Mouse (Mus musculus) urinary bladder, postnatal 10 days (tissue): ENCODE results near the gene Ralgps1.

Experiments
- DNase-seq: peaks from one replicate; pipeline ENCODE4 v3.0.0; 2022; ENCODE audit warnings: low spot score

The Ralgps1 gene

GRCm38 (mm10) chr2:33370777-33371647 lies at the start of gene Ralgps1:
TSS of gene Ralgps1 (minus strand) at chr2:33371486.
- peak; percentile 88 for DNase-seq

DNA sequence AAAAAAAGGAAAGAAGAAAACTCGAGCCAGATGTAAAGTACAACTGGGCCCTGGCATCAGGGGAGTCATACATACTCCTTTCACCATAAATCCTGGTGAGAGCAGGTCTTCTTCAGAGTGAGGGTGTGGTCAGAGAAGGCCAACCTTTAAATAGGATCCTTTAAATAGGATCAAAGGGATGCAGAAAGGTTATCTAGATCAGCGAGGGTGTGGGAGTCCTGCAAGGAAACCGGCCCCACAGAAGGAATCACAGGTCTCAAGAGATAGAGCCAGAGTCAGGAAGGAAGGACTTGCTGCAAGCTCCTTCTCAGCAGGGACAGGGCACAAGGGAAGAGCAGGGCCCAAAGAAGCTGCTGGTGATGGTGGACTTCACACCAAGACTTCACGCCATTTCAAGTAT lies 46.2 kb upstream of the Ralgps1 start:
- no peak for DNase-seq

- no peak for DNase-seq
Measured at GRCm38 (mm10) chr2:33414019-33414418, 42.7 kb upstream of the Ralgps1 start.

DNA sequence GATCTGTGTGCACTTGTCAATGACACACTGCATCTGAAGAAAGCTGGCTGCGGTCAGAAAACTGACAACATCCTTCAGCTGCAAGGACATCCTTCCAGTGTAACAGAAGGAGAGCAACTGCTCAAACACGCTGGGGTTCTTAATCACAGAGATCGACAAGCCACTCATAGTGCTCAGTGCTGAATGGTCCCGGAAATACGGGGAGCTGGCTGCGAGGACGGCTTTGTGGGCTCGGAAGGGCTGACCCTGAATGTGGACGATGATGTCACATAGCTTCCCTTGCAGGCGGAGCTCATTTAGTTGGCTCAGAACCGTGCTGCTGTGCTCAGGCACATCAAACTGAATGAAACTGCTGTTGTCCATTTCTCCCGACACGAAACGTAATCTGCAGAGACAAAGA lies 40.8 kb upstream of the Ralgps1 start:
- DNase-seq: no peak

DNA sequence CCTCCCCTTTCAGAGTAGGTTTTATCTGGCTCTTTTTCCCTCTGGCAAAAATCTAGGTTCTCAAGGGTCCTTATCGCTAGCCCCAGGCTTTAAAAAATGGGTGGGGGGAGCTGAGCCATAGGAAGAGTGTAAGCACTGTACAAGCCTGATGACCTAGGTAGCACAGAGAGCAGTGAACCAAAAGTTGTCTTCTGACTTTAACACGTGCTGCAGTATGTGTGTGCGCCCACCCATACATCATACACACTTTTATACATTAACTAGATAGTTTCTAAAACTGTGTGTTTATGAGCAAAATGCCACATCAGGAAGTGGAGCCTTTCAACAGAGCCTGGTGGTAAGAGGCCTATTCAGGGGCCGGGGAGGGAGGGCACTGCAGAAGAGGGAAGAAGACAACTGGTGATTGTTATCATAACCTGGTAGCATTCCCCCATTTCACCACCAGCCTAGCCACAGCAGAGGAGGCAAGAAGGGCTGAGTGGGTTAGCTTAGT lies 32.3 kb upstream of the Ralgps1 start:
- DNase-seq: no peak

DNA sequence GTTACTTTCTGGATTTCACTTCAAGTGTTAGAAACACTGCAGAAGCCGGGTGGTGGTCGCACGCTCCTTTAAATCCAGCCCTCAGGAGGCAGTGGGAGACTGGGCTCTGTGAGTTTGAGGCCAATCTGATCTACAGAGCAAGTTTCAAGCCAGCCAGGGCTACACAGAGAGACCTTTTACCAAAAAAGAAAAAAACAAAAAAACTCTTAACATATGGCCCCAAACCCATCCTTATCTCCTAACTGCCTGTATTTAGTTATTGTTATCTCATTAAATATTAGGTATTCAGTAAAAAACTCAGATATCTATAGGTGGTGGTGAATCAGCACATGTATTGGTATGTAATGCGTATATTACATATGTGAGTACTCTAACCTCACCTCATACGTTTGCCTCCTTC lies 31.4 kb upstream of the Ralgps1 start:
- DNase-seq: no peak

GRCm38 (mm10) chr2:33402236-33402635 lies 30.9 kb upstream of the Ralgps1 start:
- no peak for DNase-seq

DNA sequence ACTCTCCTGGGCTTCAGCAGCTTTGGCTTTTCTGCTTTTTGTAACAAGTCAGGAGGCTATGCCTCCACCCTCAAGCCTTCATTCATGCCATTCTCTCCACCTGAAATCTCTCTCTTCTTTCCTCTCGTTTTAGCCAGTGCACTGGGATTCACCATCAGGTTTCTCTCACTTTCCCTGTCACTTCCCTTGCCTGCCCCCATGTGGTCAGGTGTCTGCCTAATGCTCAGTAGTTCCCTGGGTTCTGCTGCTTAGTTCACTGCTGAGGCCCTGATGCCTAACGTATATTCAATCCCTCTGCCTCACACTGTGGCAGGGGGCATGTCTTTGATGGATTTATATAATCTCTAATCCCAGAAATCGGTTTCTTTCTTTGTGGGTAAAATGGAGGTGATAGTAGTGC lies 29.9 kb upstream of the Ralgps1 start:
- DNase-seq: no peak

- no peak for DNase-seq
Measured at GRCm38 (mm10) chr2:33400541-33400940, 29.3 kb upstream of the Ralgps1 start.

- no peak for DNase-seq
Measured at GRCm38 (mm10) chr2:33399091-33399490, 27.8 kb upstream of the Ralgps1 start.

DNA sequence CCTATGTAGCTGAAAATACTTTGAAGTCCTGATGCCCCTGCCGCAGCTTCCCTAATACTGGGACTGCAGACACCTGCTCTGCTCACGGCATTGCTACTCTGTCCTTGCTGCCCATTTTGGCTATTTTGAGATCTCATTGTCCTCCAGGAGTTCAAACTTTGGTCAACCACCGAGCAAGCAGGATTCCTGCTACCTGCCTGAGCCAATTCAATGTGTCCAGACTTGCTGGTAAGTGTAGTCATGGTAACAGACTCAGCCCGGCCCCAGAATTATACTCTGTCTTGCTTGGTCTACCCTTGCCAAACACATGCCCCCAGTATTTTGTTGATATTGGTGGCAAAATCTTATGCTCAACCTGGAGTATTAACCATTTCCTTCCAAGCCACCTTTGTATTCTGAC lies 25.8 kb upstream of the Ralgps1 start:
- no peak for DNase-seq

- no peak for DNase-seq
Measured at GRCm38 (mm10) chr2:33395053-33395452, 23.8 kb upstream of the Ralgps1 start.

DNA sequence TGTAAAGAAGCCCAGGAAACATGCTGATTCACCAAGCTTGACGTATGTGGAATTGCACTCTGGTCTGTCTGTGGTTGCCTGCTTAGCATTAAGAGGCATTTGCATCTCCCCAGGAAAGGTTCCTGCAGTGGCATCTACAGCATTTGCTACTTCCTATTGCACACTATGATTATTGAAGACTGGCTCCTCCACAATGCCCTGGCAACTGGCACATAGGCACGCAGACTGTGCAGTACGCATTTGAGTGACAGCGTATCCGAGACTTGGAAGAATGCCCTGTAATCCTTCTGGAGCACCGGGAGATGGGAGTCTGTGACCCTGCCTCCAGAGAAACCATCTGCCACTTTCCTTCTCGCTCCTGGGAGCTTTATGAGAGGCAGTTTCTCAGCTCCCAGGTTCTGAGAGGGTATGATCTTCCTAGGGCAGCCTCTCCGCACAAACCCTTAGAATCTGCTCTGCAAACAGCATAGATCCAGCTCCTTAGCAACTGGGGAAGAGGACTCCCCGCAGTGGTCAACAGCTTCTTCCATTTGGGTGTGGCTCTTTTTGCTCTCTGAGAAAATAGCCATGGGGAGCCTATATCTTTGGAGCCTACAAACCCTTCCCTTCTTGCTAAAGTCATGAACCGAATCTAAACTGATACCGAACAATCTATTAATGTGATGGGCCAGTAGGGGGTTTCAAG lies 22.8 kb upstream of the Ralgps1 start:
- no peak for DNase-seq

- no peak for DNase-seq
Measured at GRCm38 (mm10) chr2:33393021-33393420, 21.7 kb upstream of the Ralgps1 start.

DNA sequence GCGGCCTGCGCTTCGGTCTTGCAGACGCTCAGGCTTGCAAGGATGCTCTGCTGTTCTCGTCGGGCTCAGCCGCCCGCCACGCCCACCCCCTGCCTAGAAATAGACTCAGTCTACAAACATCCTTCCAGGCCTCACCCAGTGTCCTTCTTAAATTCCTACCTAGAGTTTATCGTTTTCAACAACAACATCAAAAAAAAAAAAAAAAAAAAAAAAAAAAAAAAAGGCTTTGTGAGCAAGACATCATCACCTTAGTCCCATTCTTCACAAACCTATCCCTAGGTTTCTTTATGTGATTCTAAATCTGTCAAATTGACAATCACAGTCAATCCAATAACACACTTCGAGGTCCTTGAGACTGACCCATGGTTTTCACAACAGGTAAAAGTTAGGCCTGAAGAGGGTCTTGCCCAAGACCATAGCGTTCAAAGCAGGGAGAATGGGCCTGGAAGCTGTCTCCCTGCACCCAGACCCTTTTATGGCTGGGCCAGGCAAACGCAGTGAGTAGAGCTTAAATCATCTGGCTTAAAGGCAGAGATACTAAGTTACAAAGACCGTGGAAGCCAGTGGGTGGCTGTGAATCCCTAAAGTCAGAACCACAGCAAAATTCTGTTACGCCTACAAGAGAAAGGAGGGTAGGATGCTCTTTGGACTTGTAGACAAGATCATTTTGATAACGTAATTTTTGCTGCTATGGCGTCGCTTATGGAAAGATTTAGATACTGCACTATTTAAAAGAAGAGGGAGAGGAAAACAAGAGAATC lies 542 bp upstream of the Ralgps1 start:
- DNase-seq: no peak

GRCm38 (mm10) chr2:33370276-33370776 lies 960 bp downstream of the Ralgps1 start:
- no peak for DNase-seq

- DNase-seq: no peak
Measured at GRCm38 (mm10) chr2:33369453-33369852, 1.8 kb downstream of the Ralgps1 start.

DNA sequence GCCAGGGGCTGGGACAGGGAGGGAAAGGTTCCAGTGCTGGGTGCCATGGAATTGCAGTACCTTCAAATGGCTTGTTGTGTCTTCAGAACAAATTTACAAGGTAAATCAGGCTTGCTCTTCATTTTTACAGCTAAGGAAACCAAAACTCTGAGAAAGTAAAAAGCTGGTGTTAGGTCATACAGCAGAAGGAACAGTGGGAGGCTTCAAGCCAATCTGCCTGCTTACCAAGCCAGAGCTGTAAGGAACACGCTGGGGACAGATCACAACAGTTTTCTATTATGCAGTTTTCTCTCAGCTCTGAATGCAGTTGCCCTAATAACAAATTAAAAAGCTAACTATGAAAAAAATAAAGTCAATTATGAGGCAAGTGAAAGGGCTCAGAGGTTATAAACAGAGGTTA lies 2.8 kb downstream of the Ralgps1 start:
- DNase-seq: no peak

- no peak for DNase-seq
Measured at GRCm38 (mm10) chr2:33365703-33366471, 5.4 kb downstream of the Ralgps1 start.

DNA sequence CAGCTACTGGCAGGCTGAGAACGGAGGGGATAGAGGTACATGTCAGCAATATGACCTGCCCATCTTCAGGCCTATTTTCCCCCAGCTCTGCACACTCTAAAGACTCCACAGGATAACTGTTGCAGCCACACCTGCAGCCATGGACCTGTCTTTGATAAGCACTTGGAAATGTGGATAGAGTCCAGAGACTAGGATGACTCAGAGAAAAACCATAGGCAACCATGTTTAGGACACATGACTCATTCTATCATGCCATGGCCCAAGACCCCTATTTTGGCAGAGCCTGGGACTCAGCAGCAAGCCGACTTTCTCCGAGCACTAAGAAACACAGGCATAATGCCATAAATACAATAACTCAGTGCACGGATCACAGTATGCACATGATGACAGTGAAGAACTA lies 6.6 kb downstream of the Ralgps1 start:
- no peak for DNase-seq

GRCm38 (mm10) chr2:33363890-33364289 lies 7.4 kb downstream of the Ralgps1 start:
- DNase-seq: no peak
